Mouse (Mus musculus): ENCODE results near the gene Zbtb43. TPM values are rescaled to one million over a fixed set of nuclear protein-coding genes. Genes with fewer than 3 reads are reported as not detected.

Gene Zbtb43
- polyA plus RNA-seq (2021; fragmentation: Nextera tagmentation): 6.9 and 9.4 TPM in 2 replicates
- long read RNA-seq, experiment 1, full-length matches to known transcripts: 38 of 56 reads
- long read RNA-seq, experiment 1, partial matches to known transcripts: 0 of 56 reads
- long read RNA-seq, experiment 1, other reads (novel, unspliced or antisense): 18 of 56 reads
- long read RNA-seq, experiment 2, full-length matches to known transcripts: 9 of 24 reads
- long read RNA-seq, experiment 2, partial matches to known transcripts: 0 of 24 reads
- long read RNA-seq, experiment 2, other reads (novel, unspliced or antisense): 15 of 24 reads

GRCm38 (mm10) chr2:33468466-33469097 is at the start of gene Zbtb43:
Zbtb43 (minus strand) TSS chr2:33468559.

GRCm38 (mm10) chr2:33430771-33431699 is 37.3 kb downstream of the Zbtb43 start, which contains the start of gene Zbtb34:
Zbtb34 (minus strand) TSS chr2:33431324.

Other genes starting within 250 kb of the Zbtb43 start
- 13.2 and 14.2 TPM in 2 replicates for gene Ralgps1, start 97.1 kb downstream of the Zbtb43 start, polyA plus RNA-seq (2021; fragmentation: Nextera tagmentation)
- gene Zbtb34, start 37.2 kb downstream of the Zbtb43 start, polyA plus RNA-seq (2021; fragmentation: Nextera tagmentation): 1.0 and 1.6 TPM in 2 replicates
- gene Lmx1b, start 172.0 kb upstream of the Zbtb43 start, polyA plus RNA-seq (2021; fragmentation: Nextera tagmentation): 0.06 TPM in 1 of 2 replicates, not detected in the other

Data from left cerebral cortex, adult 6 months (tissue).